Mouse (Mus musculus): Measurements from ENCODE around the gene Klhdc9. TPM values are rescaled to one million over a fixed set of nuclear protein-coding genes. Genes with fewer than 3 reads are reported as not detected.

Klhdc9 gene
- polyA plus RNA-seq, 1 experiment from 2014 or later: 0.63 TPM

DNA sequence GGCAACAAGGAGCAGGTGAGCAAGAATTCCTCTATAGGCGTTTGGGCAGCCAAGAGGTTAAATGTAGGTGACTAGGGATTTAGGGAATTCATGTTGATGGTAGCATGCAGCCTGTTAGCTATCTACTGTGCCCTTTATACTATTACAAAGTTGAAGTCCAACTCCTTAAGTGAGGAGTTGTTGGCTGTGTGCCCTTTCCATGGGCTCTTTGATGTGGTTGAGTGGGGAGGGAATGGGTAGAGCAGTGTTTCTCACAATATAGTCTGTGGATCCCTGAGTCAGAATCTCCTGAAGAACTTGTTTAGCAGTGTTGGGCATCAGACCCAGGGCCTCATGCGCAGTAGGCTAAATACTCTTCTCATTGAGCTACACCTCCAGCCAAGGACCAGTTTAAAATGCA is 3.8 kb downstream of the Klhdc9 start:
- no peak overlapping the region for H3K4me2 ChIP-seq

DNA sequence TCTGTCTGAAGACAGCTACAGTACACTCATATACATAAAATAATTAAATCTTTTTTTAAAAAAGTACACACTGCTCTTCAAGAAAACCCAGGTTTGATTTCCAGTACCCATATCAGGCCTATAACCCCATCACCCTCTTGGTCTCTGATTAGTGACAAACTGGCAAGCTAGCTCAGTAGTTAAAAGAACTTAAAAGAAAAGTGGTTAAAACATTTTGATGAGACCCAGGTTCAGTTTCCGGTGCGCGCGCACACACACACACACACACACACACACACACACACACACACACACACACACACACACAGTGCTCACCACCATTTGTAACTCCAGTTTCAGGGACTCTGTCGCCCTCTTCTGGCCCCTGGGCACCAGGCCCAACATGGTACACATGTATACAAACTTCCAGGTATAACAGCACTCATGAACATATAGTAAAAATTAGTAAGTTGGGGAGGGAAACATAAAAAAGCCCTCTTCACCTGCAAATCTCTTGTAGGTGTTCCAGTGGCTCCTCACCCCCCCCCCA is 4.7 kb downstream of the Klhdc9 start:
- no peak overlapping the region for H3K4me2 ChIP-seq
- peaks cover 8% of the 10 kb centered on the region for H3K4me1 ChIP-seq (replicated peaks)
- H3K27me3 ChIP-seq: no peaks in the 10 kb centered on the region
- H3K36me3 ChIP-seq: peaks cover 28% of the 10 kb centered on the region
- H3K9me3 ChIP-seq (replicated peaks): no peaks in the 10 kb centered on the region
- 80% methylated on average over 5 of the region's 5 CpGs for WGBS
- no peak overlapping the region for H3K9ac ChIP-seq
- H3K27ac ChIP-seq: no peak overlapping the region
- no peak overlapping the region for H3K4me3 ChIP-seq
- ATAC-seq (replicated peaks; ENCODE audit: insufficient number of reproducible peaks, insufficient read depth, low FRiP score, low read depth): no peak

More for the DNA sequence above, 3.8 kb downstream of the Klhdc9 start:
- peaks cover 13% of the 10 kb centered on the region for H3K4me1 ChIP-seq (replicated peaks)
- H3K9ac ChIP-seq: no peak overlapping the region
- peaks cover 28% of the 10 kb centered on the region for H3K36me3 ChIP-seq
- ATAC-seq (replicated peaks; ENCODE audit: insufficient number of reproducible peaks, insufficient read depth, low FRiP score, low read depth): no peak
- H3K27ac ChIP-seq: no peak overlapping the region
- WGBS: 89% methylated on average over 2 of the region's 2 CpGs
- no peaks in the 10 kb centered on the region for H3K27me3 ChIP-seq
- no peaks in the 10 kb centered on the region for H3K9me3 ChIP-seq (replicated peaks)
- H3K4me3 ChIP-seq: no peak overlapping the region

DNA sequence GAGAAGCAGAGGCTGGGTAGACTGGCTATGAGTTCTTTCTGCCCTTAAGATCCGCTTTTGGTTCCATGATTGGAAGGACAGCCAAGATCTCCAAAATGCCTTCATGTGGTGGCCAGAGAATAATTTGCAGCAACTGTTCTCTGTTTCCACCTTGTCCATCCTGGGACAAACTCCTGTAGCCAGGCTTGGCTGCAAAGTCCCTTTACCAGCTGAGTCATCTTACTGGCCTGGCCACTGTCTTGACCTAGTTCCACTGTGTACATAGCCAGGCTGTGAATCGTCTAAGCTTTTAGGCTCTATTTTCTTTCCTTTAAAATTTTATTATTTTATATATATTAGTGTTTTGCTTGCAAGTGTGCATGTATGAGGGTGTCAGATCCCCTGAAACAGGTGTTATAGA is 11.4 kb downstream of the Klhdc9 start:
- H3K9me3 ChIP-seq (replicated peaks): 0 out of 2 replicates have a peak, but pooled peaks cover 6% of the 10 kb centered on the region
- H3K4me1 ChIP-seq (replicated peaks): peaks cover 24% of the 10 kb centered on the region
- no peak overlapping the region for H3K4me3 ChIP-seq
- H3K27ac ChIP-seq: no peak overlapping the region
- no peaks in the 10 kb centered on the region for H3K27me3 ChIP-seq
- no peak overlapping the region for H3K4me2 ChIP-seq
- WGBS: 86% methylated on average over 2 of the region's 2 CpGs
- ATAC-seq (replicated peaks; ENCODE audit: insufficient number of reproducible peaks, insufficient read depth, low FRiP score, low read depth): no peak
- no peak overlapping the region for H3K9ac ChIP-seq
- no peaks in the 10 kb centered on the region; the same call in 1 of the 2 replicates for H3K36me3 ChIP-seq

DNA sequence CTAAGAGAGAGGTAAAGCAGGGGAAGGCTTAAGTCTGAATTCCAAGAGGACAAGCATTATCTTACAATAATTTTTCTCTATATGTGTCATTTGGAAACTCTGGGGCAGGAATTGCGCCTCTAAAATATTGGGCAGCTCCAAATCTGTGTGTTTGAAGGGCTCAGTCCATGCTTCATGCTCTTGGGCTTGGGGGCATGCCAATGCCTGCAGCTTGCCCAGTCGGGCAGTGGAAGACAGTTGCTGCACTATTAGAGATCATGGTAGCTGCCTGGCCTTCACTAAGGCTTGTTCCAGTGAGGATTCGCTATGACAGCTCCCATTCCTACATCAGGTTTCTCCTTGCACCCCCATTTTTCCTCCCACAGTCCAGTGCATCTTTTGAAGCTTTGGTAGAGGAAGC is 11.9 kb downstream of the Klhdc9 start:
- Histone ChIP-seq H3K9me3 (replicated peaks) (0 out of 2 replicates have a peak, but pooled peaks cover 6% of the 10 kb centered on the region), H3K4me2 (no peak overlapping the region), H3K9ac (no peak overlapping the region), H3K4me3 (no peak overlapping the region), H3K27me3 (no peaks in the 10 kb centered on the region), H3K4me1 (replicated peaks) (peaks cover 29% of the 10 kb centered on the region), H3K27ac (no peak overlapping the region), H3K36me3 (no peaks in the 10 kb centered on the region; the same call in 1 of the 2 replicates)
- ATAC-seq (replicated peaks; ENCODE audit: insufficient number of reproducible peaks, insufficient read depth, low FRiP score, low read depth): no peak
- 83% methylated on average over 3 of the region's 3 CpGs for whole genome bisulfite sequencing

DNA sequence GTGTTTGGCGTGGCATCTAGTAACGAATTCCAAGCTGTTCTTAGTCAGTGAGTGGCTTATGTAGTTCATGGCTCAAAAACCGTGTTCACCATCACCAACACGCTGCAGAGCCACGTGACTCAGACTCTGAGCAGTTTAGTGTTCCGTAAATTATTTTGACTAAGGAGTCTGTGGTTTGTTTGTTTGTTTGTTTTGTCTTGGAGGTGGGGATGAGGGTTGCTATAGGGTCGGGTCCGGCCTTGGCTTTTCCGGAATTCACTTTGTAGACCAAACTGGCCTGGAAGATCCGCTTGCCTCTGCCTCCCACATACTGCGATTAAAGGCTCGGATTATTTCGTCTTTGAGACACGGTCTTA is 14.5 kb downstream of the Klhdc9 start:
- Histone ChIP-seq H3K27ac (no peak overlapping the region; the same call in 1 of the 2 replicates), H3K36me3 (peaks cover 23% of the 10 kb centered on the region), H3K4me1 (replicated peaks) (peaks cover 27% of the 10 kb centered on the region), H3K4me2 (peak overlapping the region; percentile 87), H3K27me3 (no peaks in the 10 kb centered on the region), H3K4me3 (peak overlapping the region; percentile 88), H3K9me3 (replicated peaks) (0 out of 2 replicates have a peak, but pooled peaks cover 6% of the 10 kb centered on the region), H3K9ac (peak overlapping the region; percentile 87)
- WGBS: under 1% methylated on average over 14 of the region's 14 CpGs
- no peak; the same call in 1 of the 2 replicates for ATAC-seq (replicated peaks; ENCODE audit: insufficient number of reproducible peaks, insufficient read depth, low FRiP score, low read depth)

DNA sequence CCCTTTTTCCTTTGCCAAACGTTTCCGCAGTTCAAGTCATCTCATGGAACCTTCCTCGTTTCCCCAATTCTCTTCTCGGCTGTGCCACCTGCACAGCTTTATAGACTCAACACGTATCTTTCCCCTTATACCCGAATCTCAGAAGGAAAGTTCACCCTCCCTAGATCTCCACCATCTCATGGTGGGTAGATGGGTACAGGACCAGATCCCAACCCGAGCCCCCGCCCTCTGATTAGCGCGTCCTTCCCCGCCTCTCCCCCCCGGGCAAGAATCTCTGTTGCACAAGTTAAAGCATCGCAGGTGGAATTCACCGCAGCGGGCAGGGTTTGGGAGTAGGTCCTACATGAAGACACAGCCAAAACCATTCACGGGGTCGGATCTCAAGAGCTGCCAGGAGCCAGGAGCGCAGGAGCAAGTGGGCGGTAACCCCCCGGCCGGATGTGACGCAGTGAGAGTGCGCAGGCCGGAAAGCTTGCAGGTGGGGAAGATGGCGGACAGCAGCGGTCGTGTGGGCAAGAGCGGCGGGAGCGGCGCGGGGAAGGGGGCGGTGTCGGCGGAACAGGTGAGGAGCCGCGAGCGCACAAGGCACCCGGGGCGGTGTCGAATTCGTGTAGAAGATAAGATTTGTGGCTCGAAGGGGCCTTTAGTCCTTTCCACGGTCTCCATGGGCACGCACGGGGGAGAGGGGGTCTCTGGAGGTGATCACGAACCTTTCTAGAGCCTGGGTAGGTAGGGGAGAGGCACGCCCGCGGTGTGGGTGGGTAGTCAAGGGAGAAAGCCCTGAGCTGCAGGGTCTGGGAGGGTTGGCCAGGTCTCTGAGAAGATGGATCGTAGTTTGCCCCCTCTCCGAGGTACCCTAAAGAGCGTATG is 15.1 kb downstream of the Klhdc9 start, which contains the start of the genes Nit1 and Pfdn2:
Gene Nit1 (minus strand): TSS at position 422 of the 870 bp plus-strand sequence.
Gene Pfdn2 (plus strand): TSS at position 446 of the 870 bp plus-strand sequence.
- Histone ChIP-seq H3K9me3 (replicated peaks) (0 out of 2 replicates have a peak, but pooled peaks cover 6% of the 10 kb centered on the region), H3K4me2 (peak within 1 kb of the TSS; percentile 87), H3K27ac (peak within 1 kb of the TSS; percentile 71), H3K9ac (peak within 1 kb of the TSS; percentile 87), H3K36me3 (peaks cover 29% of the 10 kb centered on the region), H3K4me1 (replicated peaks) (peaks cover 27% of the 10 kb centered on the region), H3K4me3 (peak within 1 kb of the TSS; percentile 88), H3K27me3 (no peaks in the 10 kb centered on the region)
- peak; percentile 88 for ATAC-seq (replicated peaks; ENCODE audit: insufficient number of reproducible peaks, insufficient read depth, low FRiP score, low read depth)
- under 1% methylated on average over 53 of the region's 53 CpGs for WGBS

DNA sequence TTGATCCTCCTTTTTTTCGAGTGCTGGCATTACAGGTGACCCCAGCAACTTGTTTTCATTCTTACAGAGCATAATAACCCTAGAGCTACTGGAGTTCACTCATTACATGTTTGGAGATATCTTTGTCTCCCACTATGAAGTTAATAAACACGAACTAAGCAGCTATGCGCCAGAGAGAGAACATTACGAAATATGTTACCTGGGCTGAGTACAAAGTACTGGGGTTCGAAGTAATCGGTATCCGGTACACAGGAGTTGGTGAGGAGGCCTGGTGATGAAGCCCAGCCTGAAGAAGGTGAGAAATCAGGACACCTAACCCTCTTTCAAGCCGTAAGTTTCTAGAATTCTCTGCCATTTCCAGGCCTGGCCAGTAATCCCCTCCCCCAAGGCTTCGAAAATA is 15.9 kb downstream of the Klhdc9 start:
- Histone ChIP-seq H3K36me3 (peaks cover 36% of the 10 kb centered on the region), H3K4me1 (replicated peaks) (peaks cover 27% of the 10 kb centered on the region), H3K9ac (peak overlapping the region; percentile 87), H3K4me3 (peak overlapping the region; percentile 88), H3K27me3 (no peaks in the 10 kb centered on the region), H3K9me3 (replicated peaks) (0 out of 2 replicates have a peak, but pooled peaks cover 6% of the 10 kb centered on the region), H3K27ac (peak overlapping the region; percentile 71; the same call in 1 of the 2 replicates), H3K4me2 (peak overlapping the region; percentile 87)
- WGBS: 67% methylated on average over 9 of the region's 9 CpGs
- ATAC-seq (replicated peaks; ENCODE audit: insufficient number of reproducible peaks, insufficient read depth, low FRiP score, low read depth): no peak

DNA sequence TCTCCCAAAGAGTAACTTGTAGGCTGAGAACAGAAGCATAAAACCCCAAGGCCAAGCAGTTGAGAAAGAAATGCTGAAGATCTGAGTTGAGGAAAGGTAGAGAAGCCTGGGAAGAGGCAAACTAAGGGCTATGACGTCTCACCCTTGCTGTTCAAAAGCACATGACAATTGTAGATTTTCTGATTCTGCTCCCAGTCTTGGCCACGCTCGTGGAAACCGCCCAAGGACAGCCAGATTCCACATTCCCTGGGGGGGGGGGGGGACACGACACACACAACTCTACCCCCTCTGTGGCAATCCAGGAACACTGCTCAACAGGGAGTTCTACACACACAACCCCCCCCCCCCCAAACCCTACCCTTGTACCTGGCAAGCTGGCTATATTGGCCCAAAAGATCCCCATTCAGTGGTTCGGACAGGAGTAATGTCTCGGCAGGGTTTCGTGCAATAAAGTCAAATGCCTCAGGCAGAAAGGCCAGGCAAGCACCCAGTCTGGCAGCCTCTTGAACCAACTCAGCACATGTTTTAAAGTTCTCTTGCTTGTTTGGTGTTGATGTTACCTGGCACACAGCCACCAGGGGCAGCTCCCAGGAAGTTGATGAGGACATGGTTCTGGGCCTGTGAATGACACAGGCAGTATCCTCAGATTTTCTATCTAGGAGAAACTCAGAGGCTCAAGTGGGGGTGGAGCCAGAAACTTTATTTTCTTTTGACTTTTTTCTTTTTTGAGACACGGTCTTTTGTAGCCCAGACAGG is 16.5 kb downstream of the Klhdc9 start:
- no peak for ATAC-seq (replicated peaks; ENCODE audit: insufficient number of reproducible peaks, insufficient read depth, low FRiP score, low read depth)
- WGBS: 75% methylated on average over 9 of the region's 9 CpGs
- Histone ChIP-seq H3K27me3 (no peaks in the 10 kb centered on the region), H3K4me2 (peak overlapping the region; percentile 87), H3K36me3 (peaks cover 42% of the 10 kb centered on the region), H3K4me3 (peak overlapping the region; percentile 88), H3K27ac (no peak overlapping the region), H3K9ac (no peak overlapping the region), H3K4me1 (replicated peaks) (peaks cover 27% of the 10 kb centered on the region), H3K9me3 (replicated peaks) (0 out of 2 replicates have a peak, but pooled peaks cover 6% of the 10 kb centered on the region)

DNA sequence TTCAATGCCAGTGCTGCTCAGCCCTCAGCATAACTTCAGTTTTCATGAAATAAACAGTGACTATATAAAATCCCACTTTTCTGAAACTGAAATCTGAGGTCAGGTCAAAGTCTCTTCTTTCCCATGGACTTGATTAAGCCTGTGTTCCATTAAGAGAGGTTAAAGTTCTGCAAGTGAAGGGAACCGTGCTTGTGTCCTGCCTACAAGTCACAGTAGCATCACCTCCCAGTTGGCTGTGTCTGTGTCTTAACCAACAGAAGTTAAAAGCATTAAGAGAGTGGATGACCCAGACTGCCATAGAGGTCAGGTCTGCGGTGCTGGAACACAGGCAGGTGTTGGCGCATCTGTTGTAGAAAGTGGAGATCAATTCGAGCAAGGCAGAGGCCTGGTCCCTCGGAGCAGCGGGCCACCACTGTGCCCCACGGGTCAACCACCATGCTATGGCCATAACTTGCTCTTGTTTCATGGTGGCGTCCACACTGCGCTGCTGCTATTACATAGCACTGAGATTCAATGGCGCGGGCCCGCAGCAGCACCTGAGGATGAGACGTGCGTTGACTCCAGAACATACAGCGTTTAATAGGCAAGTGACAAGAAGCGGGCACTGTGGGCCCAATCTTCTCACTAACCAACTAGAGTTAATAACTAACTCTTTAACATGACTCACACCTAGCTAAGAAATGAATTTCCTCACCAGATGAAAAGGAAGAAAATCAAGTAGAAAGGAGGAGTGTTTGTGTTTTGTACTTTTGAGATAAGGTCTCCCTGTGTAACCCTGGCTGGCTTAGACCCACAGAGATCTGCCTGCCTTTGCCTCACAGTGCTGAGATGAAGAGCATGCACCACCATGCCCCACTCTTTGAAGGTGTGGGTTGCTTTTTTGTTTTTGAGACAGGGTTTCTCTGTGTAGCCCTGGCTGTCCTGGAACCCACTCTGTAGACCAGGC is 18.1 kb downstream of the Klhdc9 start:
- Histone ChIP-seq H3K4me3 (no peak overlapping the region), H3K27me3 (no peaks in the 10 kb centered on the region), H3K4me2 (no peak overlapping the region), H3K36me3 (peaks cover 54% of the 10 kb centered on the region), H3K27ac (no peak overlapping the region), H3K4me1 (replicated peaks) (peaks cover 25% of the 10 kb centered on the region), H3K9me3 (replicated peaks) (0 out of 2 replicates have a peak, but pooled peaks cover 6% of the 10 kb centered on the region), H3K9ac (no peak overlapping the region)
- 94% methylated on average over 16 of the region's 16 CpGs for WGBS
- ATAC-seq (replicated peaks; ENCODE audit: insufficient number of reproducible peaks, insufficient read depth, low FRiP score, low read depth): no peak

DNA sequence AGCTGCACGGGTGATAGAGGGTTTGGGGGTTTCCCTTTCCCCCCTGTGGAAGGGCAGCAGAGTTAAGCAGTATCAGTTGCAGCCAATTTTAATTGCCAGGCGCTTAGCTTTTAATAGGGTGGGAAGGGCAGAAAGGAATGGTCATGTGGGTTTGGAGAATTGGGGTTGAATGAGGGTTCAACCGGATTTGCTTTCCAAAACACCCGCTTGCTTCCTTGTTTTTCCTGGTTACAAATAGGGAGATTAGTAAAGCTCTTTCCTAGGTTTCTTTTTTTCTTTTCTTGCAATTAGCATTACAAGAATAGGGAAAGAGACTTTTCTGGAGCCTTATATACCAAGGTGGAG is 30.4 kb downstream of the Klhdc9 start:
- H3K27me3 ChIP-seq: no peaks in the 10 kb centered on the region
- no peaks in the 10 kb centered on the region for H3K9me3 ChIP-seq (replicated peaks)
- peak overlapping the region; percentile 100 for H3K27ac ChIP-seq
- 1% methylated on average over 4 of the region's 4 CpGs for WGBS
- H3K4me2 ChIP-seq: peak overlapping the region; percentile 70
- H3K4me3 ChIP-seq: peak overlapping the region; percentile 92
- ATAC-seq (replicated peaks; ENCODE audit: insufficient number of reproducible peaks, insufficient read depth, low FRiP score, low read depth): no peak
- H3K36me3 ChIP-seq: 0 out of 2 replicates have a peak, but pooled peaks cover 3% of the 10 kb centered on the region
- H3K4me1 ChIP-seq (replicated peaks): peaks cover 41% of the 10 kb centered on the region
- peak overlapping the region; percentile 97 for H3K9ac ChIP-seq

Measured in heart, embryonic 15.5 days (tissue).